Mouse (Mus musculus): ENCODE results near the gene Nrxn1. TPM values are rescaled to one million over a fixed set of nuclear protein-coding genes. Genes with fewer than 3 reads are reported as not detected.
A peak's percentile ranks its signal among the peaks of the same experiment; 100 is the strongest.

The Nrxn1 gene
- polyA plus RNA-seq, 1 experiment from 2014 or later, result 5.9 TPM

GRCm38 (mm10) chr17:90129183-90129582 is 963.7 kb downstream of the Nrxn1 start:
- ATAC-seq (ENCODE audit: insufficient read depth, low FRiP score), result no peak
- no peak overlapping the region for H3K9ac ChIP-seq (ENCODE audit: low read length)
- H3K36me3 ChIP-seq (ENCODE audit: control insufficient read depth, insufficient read depth, low read length), result no peaks in the 10 kb centered on the region
- H3K4me2 ChIP-seq (ENCODE audit: low read depth, low read length), result no peak overlapping the region
- H3K9me3 ChIP-seq (replicated peaks; ENCODE audit: control insufficient read depth, low read length), result no peaks in the 10 kb centered on the region
- 80% methylated on average over 2 of the region's 2 CpGs for WGBS
- H3K27ac ChIP-seq (ENCODE audit: low read length), result no peak overlapping the region
- H3K4me3 ChIP-seq (replicated peaks; ENCODE audit: low read length), result no peak overlapping the region
- no peaks in the 10 kb centered on the region for H3K4me1 ChIP-seq (ENCODE audit: control insufficient read depth, insufficient read depth, low read length)
- H3K27me3 ChIP-seq (ENCODE audit: control insufficient read depth, insufficient read depth, low read length), result no peaks in the 10 kb centered on the region

- H3K27ac ChIP-seq (ENCODE audit: low read length), result no peak overlapping the region
- no peak for ATAC-seq (ENCODE audit: insufficient read depth, low FRiP score)
- H3K4me3 ChIP-seq (replicated peaks; ENCODE audit: low read length), result no peak overlapping the region
- H3K9ac ChIP-seq (ENCODE audit: low read length), result no peak overlapping the region
- no peaks in the 10 kb centered on the region for H3K36me3 ChIP-seq (ENCODE audit: control insufficient read depth, insufficient read depth, low read length)
- WGBS, result 58% methylated on average over 1 of the region's 1 CpGs
- no peak overlapping the region for H3K4me2 ChIP-seq (ENCODE audit: low read depth, low read length)
- H3K27me3 ChIP-seq (ENCODE audit: control insufficient read depth, insufficient read depth, low read length), result no peaks in the 10 kb centered on the region
- no peaks in the 10 kb centered on the region for H3K4me1 ChIP-seq (ENCODE audit: control insufficient read depth, insufficient read depth, low read length)
- no peaks in the 10 kb centered on the region for H3K9me3 ChIP-seq (replicated peaks; ENCODE audit: control insufficient read depth, low read length)
Measured at GRCm38 (mm10) chr17:90127561-90127960, 965.3 kb downstream of the Nrxn1 start.

GRCm38 (mm10) chr17:90122796-90123481 is 969.9 kb downstream of the Nrxn1 start:
- no peak for ATAC-seq (ENCODE audit: insufficient read depth, low FRiP score)

GRCm38 (mm10) chr17:90116241-90116640 is 976.6 kb downstream of the Nrxn1 start:
- no peak overlapping the region for H3K27ac ChIP-seq (ENCODE audit: low read length)
- H3K27me3 ChIP-seq (ENCODE audit: control insufficient read depth, insufficient read depth, low read length), result no peaks in the 10 kb centered on the region
- H3K9ac ChIP-seq (ENCODE audit: low read length), result no peak overlapping the region
- H3K4me1 ChIP-seq (ENCODE audit: control insufficient read depth, insufficient read depth, low read length), result no peaks in the 10 kb centered on the region
- no peak for ATAC-seq (ENCODE audit: insufficient read depth, low FRiP score)
- H3K4me3 ChIP-seq (replicated peaks; ENCODE audit: low read length), result no peak overlapping the region
- H3K36me3 ChIP-seq (ENCODE audit: control insufficient read depth, insufficient read depth, low read length), result no peaks in the 10 kb centered on the region
- H3K9me3 ChIP-seq (replicated peaks; ENCODE audit: control insufficient read depth, low read length), result no peaks in the 10 kb centered on the region
- WGBS, result 80% methylated on average over 2 of the region's 2 CpGs
- H3K4me2 ChIP-seq (ENCODE audit: low read depth, low read length), result no peak overlapping the region

More at GRCm38 (mm10) chr17:90122796-90123481, 969.9 kb downstream of the Nrxn1 start:
- H3K9me3 ChIP-seq (replicated peaks; ENCODE audit: control insufficient read depth, low read length), result no peaks in the 10 kb centered on the region
- no peaks in the 10 kb centered on the region for H3K27me3 ChIP-seq (ENCODE audit: control insufficient read depth, insufficient read depth, low read length)
- no peak overlapping the region for H3K4me2 ChIP-seq (ENCODE audit: low read depth, low read length)
- 80% methylated on average over 5 of the region's 5 CpGs for WGBS
- H3K36me3 ChIP-seq (ENCODE audit: control insufficient read depth, insufficient read depth, low read length), result no peaks in the 10 kb centered on the region
- H3K4me3 ChIP-seq (replicated peaks; ENCODE audit: low read length), result no peak overlapping the region
- H3K27ac ChIP-seq (ENCODE audit: low read length), result no peak overlapping the region
- H3K9ac ChIP-seq (ENCODE audit: low read length), result no peak overlapping the region
- no peaks in the 10 kb centered on the region for H3K4me1 ChIP-seq (ENCODE audit: control insufficient read depth, insufficient read depth, low read length)

GRCm38 (mm10) chr17:90094999-90095398 is 997.9 kb downstream of the Nrxn1 start:
- 76% methylated on average over 3 of the region's 3 CpGs for WGBS
- Histone ChIP-seq H3K4me3 (replicated peaks; ENCODE audit: low read length) (no peak overlapping the region), H3K36me3 (ENCODE audit: control insufficient read depth, insufficient read depth, low read length) (no peaks in the 10 kb centered on the region), H3K9me3 (replicated peaks; ENCODE audit: control insufficient read depth, low read length) (no peaks in the 10 kb centered on the region), H3K27ac (ENCODE audit: low read length) (no peak overlapping the region), H3K4me1 (ENCODE audit: control insufficient read depth, insufficient read depth, low read length) (no peaks in the 10 kb centered on the region), H3K9ac (ENCODE audit: low read length) (no peak overlapping the region), H3K27me3 (ENCODE audit: control insufficient read depth, insufficient read depth, low read length) (no peaks in the 10 kb centered on the region), H3K4me2 (ENCODE audit: low read depth, low read length) (no peak overlapping the region)
- ATAC-seq (ENCODE audit: insufficient read depth, low FRiP score), result no peak

GRCm38 (mm10) chr17:90088314-90088650 is 1004.6 kb downstream of the Nrxn1 start:
- Histone ChIP-seq H3K27ac (ENCODE audit: low read length) (no peak overlapping the region), H3K4me3 (replicated peaks; ENCODE audit: low read length) (peak overlapping the region; percentile 36), H3K27me3 (ENCODE audit: control insufficient read depth, insufficient read depth, low read length) (no peaks in the 10 kb centered on the region), H3K9me3 (replicated peaks; ENCODE audit: control insufficient read depth, low read length) (no peaks in the 10 kb centered on the region), H3K9ac (ENCODE audit: low read length) (peak overlapping the region; percentile 19; the same call in 1 of the 2 replicates), H3K36me3 (ENCODE audit: control insufficient read depth, insufficient read depth, low read length) (no peaks in the 10 kb centered on the region), H3K4me2 (ENCODE audit: low read depth, low read length) (peak overlapping the region; percentile 55), H3K4me1 (ENCODE audit: control insufficient read depth, insufficient read depth, low read length) (no peaks in the 10 kb centered on the region)
- peak; percentile 88 for ATAC-seq (ENCODE audit: insufficient read depth, low FRiP score)
- 4% methylated on average over 12 of the region's 12 CpGs for WGBS

GRCm38 (mm10) chr17:90087616-90088313 is 1005.1 kb downstream of the Nrxn1 start:
- H3K4me1 ChIP-seq (ENCODE audit: control insufficient read depth, insufficient read depth, low read length), result no peaks in the 10 kb centered on the region
- peak overlapping the region; percentile 36 for H3K4me3 ChIP-seq (replicated peaks; ENCODE audit: low read length)
- ATAC-seq (ENCODE audit: insufficient read depth, low FRiP score), result no peak
- no peaks in the 10 kb centered on the region for H3K27me3 ChIP-seq (ENCODE audit: control insufficient read depth, insufficient read depth, low read length)
- no peak overlapping the region for H3K9ac ChIP-seq (ENCODE audit: low read length)
- 59% methylated on average over 11 of the region's 11 CpGs for WGBS
- no peak overlapping the region for H3K27ac ChIP-seq (ENCODE audit: low read length)
- no peaks in the 10 kb centered on the region for H3K36me3 ChIP-seq (ENCODE audit: control insufficient read depth, insufficient read depth, low read length)
- no peaks in the 10 kb centered on the region for H3K9me3 ChIP-seq (replicated peaks; ENCODE audit: control insufficient read depth, low read length)
- H3K4me2 ChIP-seq (ENCODE audit: low read depth, low read length), result peak overlapping the region; percentile 55

GRCm38 (mm10) chr17:90086826-90087225 is 1006.0 kb downstream of the Nrxn1 start:
- no peak overlapping the region for H3K4me2 ChIP-seq (ENCODE audit: low read depth, low read length)
- H3K27ac ChIP-seq (ENCODE audit: low read length), result no peak overlapping the region
- no peaks in the 10 kb centered on the region for H3K36me3 ChIP-seq (ENCODE audit: control insufficient read depth, insufficient read depth, low read length)
- H3K4me3 ChIP-seq (replicated peaks; ENCODE audit: low read length), result no peak overlapping the region
- no peak for ATAC-seq (ENCODE audit: insufficient read depth, low FRiP score)
- H3K9me3 ChIP-seq (replicated peaks; ENCODE audit: control insufficient read depth, low read length), result no peaks in the 10 kb centered on the region
- WGBS, result 27% methylated on average over 1 of the region's 1 CpGs
- H3K4me1 ChIP-seq (ENCODE audit: control insufficient read depth, insufficient read depth, low read length), result no peaks in the 10 kb centered on the region
- no peaks in the 10 kb centered on the region for H3K27me3 ChIP-seq (ENCODE audit: control insufficient read depth, insufficient read depth, low read length)
- H3K9ac ChIP-seq (ENCODE audit: low read length), result no peak overlapping the region

- H3K4me3 ChIP-seq (replicated peaks; ENCODE audit: low read length), result no peak overlapping the region
- 63% methylated on average over 6 of the region's 6 CpGs for WGBS
- ATAC-seq (ENCODE audit: insufficient read depth, low FRiP score), result no peak
Measured at GRCm38 (mm10) chr17:90079003-90079402, 1013.9 kb downstream of the Nrxn1 start.

More at GRCm38 (mm10) chr17:90079003-90079402, 1013.9 kb downstream of the Nrxn1 start:
- H3K4me1 ChIP-seq (ENCODE audit: control insufficient read depth, insufficient read depth, low read length), result no peaks in the 10 kb centered on the region
- H3K27me3 ChIP-seq (ENCODE audit: control insufficient read depth, insufficient read depth, low read length), result no peaks in the 10 kb centered on the region
- H3K9me3 ChIP-seq (replicated peaks; ENCODE audit: control insufficient read depth, low read length), result no peaks in the 10 kb centered on the region
- no peaks in the 10 kb centered on the region for H3K36me3 ChIP-seq (ENCODE audit: control insufficient read depth, insufficient read depth, low read length)
- H3K9ac ChIP-seq (ENCODE audit: low read length), result no peak overlapping the region
- H3K4me2 ChIP-seq (ENCODE audit: low read depth, low read length), result no peak overlapping the region
- no peak overlapping the region for H3K27ac ChIP-seq (ENCODE audit: low read length)
